Comparison of ENCODE assay signal across 8 mouse cellular contexts in the genomic region with DNA sequence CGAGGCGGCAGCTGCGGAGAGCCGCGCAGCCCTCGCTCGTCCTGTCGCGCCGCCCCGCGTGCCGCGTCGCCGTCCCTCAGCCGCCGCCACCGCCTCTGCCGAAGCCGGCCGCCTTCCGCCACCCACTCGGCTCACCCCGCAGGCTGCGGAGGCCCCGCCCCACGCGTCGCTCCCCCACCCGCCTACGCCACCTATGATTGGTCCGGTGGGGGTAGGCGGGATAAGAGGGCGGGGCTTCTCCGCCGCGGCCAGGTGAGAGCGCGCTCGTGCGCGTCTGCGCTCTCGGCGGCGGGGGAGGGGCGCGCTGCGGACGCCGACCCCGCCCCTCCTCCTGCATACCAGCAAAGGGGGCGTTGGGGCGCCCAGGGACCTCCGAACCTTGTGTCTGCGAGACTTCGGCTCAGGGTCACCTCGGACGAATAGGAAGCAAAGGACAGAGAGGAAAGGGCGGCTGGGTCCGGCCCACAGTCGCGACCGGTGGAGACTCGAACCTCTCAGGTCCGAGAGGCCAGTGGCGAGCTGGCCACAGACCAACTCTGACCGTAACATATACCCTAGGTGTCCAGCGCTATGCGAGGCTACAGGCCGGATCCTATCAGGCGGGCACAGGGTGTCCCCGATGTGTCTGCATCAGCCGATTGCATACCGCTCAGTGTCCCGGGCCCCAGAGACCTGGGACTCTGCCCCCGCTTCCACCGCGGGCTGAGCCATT. TPM values are rescaled to one million over a fixed set of nuclear protein-coding genes. Genes with fewer than 3 reads are reported as not detected.
DNase-seq lines count a peak whose midpoint lies in the region; ATAC-seq and TF ChIP-seq lines count a peak whose summit lies in the region.

A gene (minus strand): TSS at position 141 of the 712 bp plus-strand sequence.

- TF ChIP-seq CTCF in olfactory bulb, adult 2 months (IDR thresholded peaks at IDR 0.05; ENCODE audit: insufficient read depth, low read depth, low read length), result no peak

- H3K36me3 ChIP-seq in hindbrain, embryonic 10.5 days, result no peaks in the 10 kb centered on the region
- no peaks in the 10 kb centered on the region for H3K36me3 ChIP-seq in lung, embryonic 15.5 days

- H3K27me3 ChIP-seq in hindbrain, embryonic 10.5 days (ENCODE audit: insufficient read depth, poor library complexity, severe bottlenecking), result peaks cover 74% of the 10 kb centered on the region
- no peaks in the 10 kb centered on the region for H3K27me3 ChIP-seq in lung, embryonic 15.5 days

- no peaks in the 10 kb centered on the region for H3K9me3 ChIP-seq in hindbrain, embryonic 10.5 days
- no peaks in the 10 kb centered on the region for H3K9me3 ChIP-seq in lung, embryonic 15.5 days

- H3K4me1 ChIP-seq in hindbrain, embryonic 10.5 days (replicated peaks), result peaks cover 17% of the 10 kb centered on the region
- peaks cover 24% of the 10 kb centered on the region for H3K4me1 ChIP-seq in lung, embryonic 15.5 days
- H3K4me1 ChIP-seq in olfactory bulb, adult 2 months (ENCODE audit: control insufficient read depth, insufficient read depth, low read length), result peaks cover 10% of the 10 kb centered on the region

- TF ChIP-seq POLR2A in olfactory bulb, adult 2 months (IDR thresholded peaks at IDR 0.05; ENCODE audit: insufficient read depth, low read depth, low read length), result peak; percentile 90

- WGBS in hindbrain, embryonic 10.5 days, result under 1% methylated on average over 80 of the region's 80 CpGs
- under 1% methylated on average over 78 of the region's 80 CpGs for WGBS in lung, embryonic 15.5 days
- WGBS in olfactory bulb, adult 2 months, result 3% methylated on average over 76 of the region's 80 CpGs

- H3K4me2 ChIP-seq in lung, embryonic 15.5 days, result peak within 1 kb of the TSS; percentile 87

- peak; percentile 98 for ATAC-seq in lung, embryonic 15.5 days (ENCODE audit: borderline replicate concordance, extremely low read depth, low FRiP score, low TSS enrichment)

- peak within 1 kb of the TSS; percentile 80 for H3K4me3 ChIP-seq in hindbrain, embryonic 10.5 days
- H3K4me3 ChIP-seq in lung, embryonic 15.5 days, result peak within 1 kb of the TSS; percentile 87
- peak within 1 kb of the TSS; percentile 100 for H3K4me3 ChIP-seq in olfactory bulb, adult 2 months (ENCODE audit: insufficient read depth, low read depth, low read length)

- DNase-seq in Muller cell, postnatal 12 days (ENCODE audit: inconsistent ontology term), result peak; percentile 95
- DNase-seq in cerebellum, adult 9-10 months, result peak; percentile 95
- DNase-seq in frontal cortex, adult 2 months (ENCODE audit: extremely low spot score in 1 of 2, low spot score in 1 of 2), result peak; percentile 65 to 80
- DNase-seq in hindbrain, embryonic 10.5 days (ENCODE audit: low spot score), result peak; percentile 86
- DNase-seq in layer of hippocampus, adult 9-10 months (ENCODE audit: low spot score), result peak; percentile 55
- peak; percentile 86 to 88 for DNase-seq in thymus, adult 18-20 months

- peak within 1 kb of the TSS; percentile 75 for H3K9ac ChIP-seq in lung, embryonic 15.5 days

- peak within 1 kb of the TSS; percentile 84 for H3K27ac ChIP-seq in hindbrain, embryonic 10.5 days
- peak within 1 kb of the TSS; percentile 94 for H3K27ac ChIP-seq in lung, embryonic 15.5 days
- peak within 1 kb of the TSS; percentile 78 for H3K27ac ChIP-seq in olfactory bulb, adult 2 months (ENCODE audit: insufficient read depth, low read depth, low read length)

RNA-seq across cellular contexts. Expression of the gene that starts here (rescaled TPM):
- 37.6 and 37.9 TPM in 2 replicates for polyA plus RNA-seq in frontal cortex, adult 2 months (2012; rRNA removed)
- polyA plus RNA-seq in hindbrain, embryonic 10.5 days (2016; fragmentation: Nextera tagmentation; extraction: Ambion mirVana), result 4.5 and 6.2 TPM in 2 replicates
- 23.1 and 25.6 TPM in 2 replicates for polyA plus RNA-seq in lung, embryonic 15.5 days (2015; fragmentation: Nextera tagmentation; extraction: Ambion mirVana)
- not detected in 2 replicates for polyA plus RNA-seq in olfactory bulb, adult 2 months (2012; ENCODE audit: insufficient read depth, insufficient read length, low replicate concordance, missing spikeins)

Comparison
In these comparisons a context has a peak if more than half of its experiments do, and no peak if none do; other contexts are left out.
1. Peak in every context shown above with its lines: DNase-seq, ATAC-seq, H3K4me3 ChIP-seq and H3K27ac ChIP-seq.